Mouse (Mus musculus) MEL (cell line): ENCODE data around the gene Gucy1b2. TPM values are rescaled to one million over a fixed set of nuclear protein-coding genes. Genes with fewer than 3 reads are reported as not detected.

Experiments
- DNase-seq: peaks from one replicate; pipeline ENCODE4 v3.0.0; 2011; ENCODE audit warnings: low read depth, low spot score
- H3K27ac ChIP-seq: 2 replicates; pipeline ENCODE4 v1.5.1; 2012; ENCODE audit warnings: low read depth, mild to moderate bottlenecking, control low read depth, low read length, moderate library complexity; ENCODE audit not compliant: control insufficient read depth
- H3K27me3 ChIP-seq, 2 experiments: fragments of 150-350 bp in 1 of 2; sonication (generic) in 1 of 2; 2 replicates each; pipeline ENCODE4 v1.6.1; 2012; ENCODE audit warnings: low read length in 2 of 2, mild to moderate bottlenecking in 2 of 2, improper control_type of control experiment in 1 of 2, moderate library complexity in 1 of 2; ENCODE audit not compliant: insufficient read depth in 2 of 2, control insufficient read depth in 1 of 2
- H3K36me3 ChIP-seq, 2 experiments: 2 replicates each; pipeline ENCODE4 v1.6.1; 2012 to 2014; ENCODE audit warnings: low read length in 2 of 2, improper control_type of control experiment in 1 of 2, inconsistent platforms in 1 of 2, mild to moderate bottlenecking in 1 of 2; ENCODE audit not compliant: insufficient read depth in 2 of 2, control insufficient read depth in 1 of 2
- H3K4me1 ChIP-seq, 2 experiments: fragments of 150-350 bp in 1 of 2; sonication (generic) in 1 of 2; 2 replicates each; pipeline ENCODE4 v1.6.1; 2012; ENCODE audit warnings: low read length in 2 of 2, improper control_type of control experiment in 1 of 2, mild to moderate bottlenecking in 1 of 2; ENCODE audit not compliant: insufficient read depth in 2 of 2, control insufficient read depth in 1 of 2
- H3K4me3 ChIP-seq, 2 experiments: fragments of 150-350 bp in 1 of 2; sonication (generic) in 1 of 2; 2 replicates each; pipeline ENCODE4 v1.5.1; 2012; ENCODE audit warnings: low read depth in 2 of 2, low read length in 2 of 2, mild to moderate bottlenecking in 2 of 2, moderate library complexity in 2 of 2, control low read depth in 1 of 2, improper control_type of control experiment in 1 of 2; ENCODE audit not compliant: control insufficient read depth in 1 of 2, insufficient read depth in 1 of 2
- H3K79me2 ChIP-seq: 2 replicates; pipeline ENCODE4 v1.6.1; 2012; ENCODE audit warnings: mild to moderate bottlenecking, low read length, moderate library complexity; ENCODE audit not compliant: control insufficient read depth, poor library complexity, insufficient read depth
- H3K9ac ChIP-seq: 2 replicates; pipeline ENCODE4 v1.6.1; 2012; ENCODE audit warnings: low read depth, mild to moderate bottlenecking, control low read depth, low read length, moderate library complexity; ENCODE audit not compliant: control insufficient read depth, poor library complexity, severe bottlenecking
- H3K9me3 ChIP-seq: fragments of 150-350 bp; sonication (generic); replicated peaks from 2 replicates; pipeline ENCODE4 v1.6.1; 2012; ENCODE audit warnings: mild to moderate bottlenecking, low read length, improper control_type of control experiment, moderate library complexity; ENCODE audit not compliant: insufficient read depth
- BHLHE40 ChIP-seq: IDR thresholded peaks from 2 replicates; pipeline ENCODE4 v1.6.1; 2012; ENCODE audit warnings: low read depth, mild to moderate bottlenecking, inconsistent platforms, low read length, improper control_type of control experiment, borderline replicate concordance
- E2F4 ChIP-seq: IDR thresholded peaks from 2 replicates; pipeline ENCODE4 v1.6.1; 2011; ENCODE audit warnings: low read depth, low read length, improper control_type of control experiment, borderline replicate concordance
- JUND ChIP-seq: IDR thresholded peaks from 2 replicates; pipeline ENCODE4 v1.6.1; 2011; ENCODE audit warnings: low read depth, mild to moderate bottlenecking, improper control_type of control experiment, low read length
- KAT2A ChIP-seq: conservative IDR thresholded peaks from 2 replicates; pipeline ENCODE4 v1.6.1; 2012; ENCODE audit warnings: low read depth, low read length, improper control_type of control experiment, inconsistent platforms
- MAZ ChIP-seq: IDR thresholded peaks from 2 replicates; pipeline ENCODE4 v1.6.1; 2012; ENCODE audit warnings: low read depth, mild to moderate bottlenecking, inconsistent platforms, low read length, improper control_type of control experiment
- MEF2A ChIP-seq: IDR thresholded peaks from 2 replicates; pipeline ENCODE4 v1.6.1; 2014; ENCODE audit warnings: low read depth, mild to moderate bottlenecking, inconsistent platforms, low read length, improper control_type of control experiment; ENCODE audit not compliant: poor library complexity, insufficient replicate concordance, severe bottlenecking; ENCODE audit errors: extremely low read depth
- MXI1 ChIP-seq: IDR thresholded peaks from 2 replicates; pipeline ENCODE4 v1.6.1; 2011; ENCODE audit warnings: mild to moderate bottlenecking, low read depth, low read length, improper control_type of control experiment
- NELFE ChIP-seq: IDR thresholded peaks from 2 replicates; pipeline ENCODE4 v1.6.1; 2011; ENCODE audit warnings: low read depth, low read length, improper control_type of control experiment
- POLR2AphosphoS2 ChIP-seq: IDR thresholded peaks from 2 replicates; pipeline ENCODE4 v1.6.1; 2011; ENCODE audit warnings: low read length, improper control_type of control experiment
- POLR2AphosphoS5 ChIP-seq: IDR thresholded peaks from 2 replicates; pipeline ENCODE4 v1.6.1; 2012; ENCODE audit warnings: low read depth, borderline replicate concordance, mild to moderate bottlenecking, inconsistent platforms, low read length, moderate library complexity, mixed read lengths
- TBP ChIP-seq: IDR thresholded peaks from 2 replicates; pipeline ENCODE4 v1.8.0; 2011; ENCODE audit warnings: low read depth, low read length, improper control_type of control experiment
- UBTF ChIP-seq: IDR thresholded peaks from 2 replicates; pipeline ENCODE4 v1.6.1; 2012; ENCODE audit warnings: low read depth, mild to moderate bottlenecking, inconsistent platforms, low read length, improper control_type of control experiment, moderate library complexity, borderline replicate concordance; ENCODE audit not compliant: insufficient read depth
- USF1 ChIP-seq: IDR thresholded peaks from 2 replicates; pipeline ENCODE4 v1.6.1; 2014; ENCODE audit warnings: low read depth, mild to moderate bottlenecking, inconsistent platforms, low read length, improper control_type of control experiment, moderate library complexity
- ZC3H11A ChIP-seq: IDR thresholded peaks from 2 replicates; pipeline ENCODE4 v1.6.1; 2012; ENCODE audit warnings: low read depth, mild to moderate bottlenecking, inconsistent platforms, low read length, improper control_type of control experiment
- ZKSCAN1 ChIP-seq: IDR thresholded peaks from 2 replicates; pipeline ENCODE4 v1.6.1; 2012; ENCODE audit warnings: low read depth, mild to moderate bottlenecking, inconsistent platforms, low read length, improper control_type of control experiment, moderate library complexity
- polyA plus RNA-seq, 2 experiments: library from polyadenylated mRNA; stranded (reverse) in 1 of 2; unstranded in 1 of 2; fragments of >175 nt in 1 of 2; fragments of >200 nt in 1 of 2; gene quantifications; 2 replicates each; pipeline versions ENCODE4 v1.2.1 to v1.2.4; 2012; ENCODE audit warnings: low replicate concordance in 2 of 2, low read depth in 1 of 2; ENCODE audit not compliant: insufficient read length in 2 of 2, insufficient read depth in 1 of 2, missing spikeins in 1 of 2
- total RNA-seq: library from RNA; depleted of rRNA; stranded (reverse); fragments of 300-350 nt; gene quantifications from 2 replicates; pipeline ENCODE4 v1.2.3, GENCODE M21; 2012

Gene Gucy1b2
- total and polyA plus RNA-seq, 3 experiments = not detected

GRCm38 (mm10) chr14:62440036-62440435 lies 16.1 kb downstream of the Gucy1b2 start:
- Histone ChIP-seq H3K4me3 (no peak overlapping the region), H3K36me3 (no peaks in the 10 kb centered on the region), H3K27me3 (no peaks in the 10 kb centered on the region; a peak in 1 of 4 replicates), H3K9ac (no peak overlapping the region)
- TF ChIP-seq ZC3H11A (no peak), TBP (no peak), POLR2AphosphoS2 (no peak), MXI1 (no peak), KAT2A (no peak), E2F4 (no peak), ZKSCAN1 (no peak), MAZ (no peak), NELFE (no peak)
- TF ChIP-seq, all 39 proteins: peak for 0
- Histone ChIP-seq H3K79me2 (no peaks in the 10 kb centered on the region), H3K4me1 (no peaks in the 10 kb centered on the region), H3K9me3 (no peaks in the 10 kb centered on the region), H3K27ac (no peak overlapping the region)
- DNase-seq = no peak

DNA sequence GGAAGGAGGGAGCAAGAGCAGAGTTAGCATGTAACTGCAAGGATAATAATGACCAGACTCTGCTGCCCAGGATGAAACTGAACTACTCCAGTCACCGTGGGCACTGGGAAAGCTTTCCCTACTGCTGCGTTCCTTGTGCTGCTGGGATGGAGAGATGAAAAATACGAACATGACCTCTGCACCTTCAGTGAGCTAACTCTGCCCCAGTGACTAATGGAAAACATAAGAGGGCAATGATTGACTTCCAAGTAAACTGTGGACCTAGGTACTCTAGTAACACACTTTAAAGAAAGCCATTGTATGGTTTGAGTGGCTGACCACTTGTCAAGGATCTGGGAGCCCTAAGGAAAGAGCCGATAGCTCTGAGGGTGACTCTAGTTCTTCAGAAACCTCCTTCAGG lies 17.9 kb downstream of the Gucy1b2 start:
- no peaks in the 10 kb centered on the region for H3K4me1 ChIP-seq
- H3K9ac ChIP-seq = no peak overlapping the region
- no peaks in the 10 kb centered on the region; a peak in 1 of 4 replicates for H3K27me3 ChIP-seq
- H3K36me3 ChIP-seq = no peaks in the 10 kb centered on the region
- H3K9me3 ChIP-seq = no peaks in the 10 kb centered on the region
- no peak overlapping the region for H3K4me3 ChIP-seq
- H3K79me2 ChIP-seq = no peaks in the 10 kb centered on the region
- H3K27ac ChIP-seq = no peak overlapping the region
- no peak for DNase-seq
- no peak for TF ChIP-seq POLR2AphosphoS5
- no peak for TF ChIP-seq BHLHE40
- TF ChIP-seq UBTF = no peak
- TF ChIP-seq ZKSCAN1 = no peak
- no peak for TF ChIP-seq KAT2A
- no peak for TF ChIP-seq ZC3H11A
- no peak for TF ChIP-seq JUND
- no peak for TF ChIP-seq MEF2A
- no peak for TF ChIP-seq USF1
- TF ChIP-seq, all 39 proteins: peak for 0
